Mouse (Mus musculus): ENCODE data around the gene Wdfy3.
A peak's percentile ranks its signal among the peaks of the same experiment; 100 is the strongest.
"Not testable (repeated sequence)": the region's sequence is repeated elsewhere in the genome, so short reads cannot be mapped to it uniquely, and the experiment has no call there.

The Wdfy3 gene

GRCm38 (mm10) chr5:101891694-101892416, 177.9 kb downstream of the Wdfy3 start:
- DNase-seq (ENCODE audit: low spot score in 2 of 2): no peak

DNA sequence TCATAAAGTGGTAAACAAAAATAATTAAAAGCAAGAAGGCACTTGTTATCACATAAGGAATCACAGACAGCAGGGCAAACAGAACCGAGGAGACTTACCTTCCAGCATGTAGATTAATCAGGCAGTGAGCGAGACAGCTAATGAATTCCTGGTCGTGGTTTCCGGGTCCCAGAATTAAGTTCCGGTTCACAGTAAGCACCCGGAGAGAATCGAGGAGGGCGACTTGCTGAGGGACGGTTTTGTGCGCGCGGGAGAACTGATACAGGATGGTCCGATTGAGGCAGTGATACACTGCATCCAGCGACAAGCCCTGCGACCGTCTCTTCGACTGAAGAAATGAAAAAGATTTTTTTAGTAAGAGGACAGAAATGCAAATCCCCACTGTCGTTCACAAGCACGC, 181.7 kb downstream of the Wdfy3 start:
- DNase-seq (ENCODE audit: low spot score in 2 of 2): no peak

- no peak for DNase-seq (ENCODE audit: low spot score in 2 of 2)
These were observed 184.7 kb downstream of the Wdfy3 start for GRCm38 (mm10) chr5:101885039-101885438.

DNA sequence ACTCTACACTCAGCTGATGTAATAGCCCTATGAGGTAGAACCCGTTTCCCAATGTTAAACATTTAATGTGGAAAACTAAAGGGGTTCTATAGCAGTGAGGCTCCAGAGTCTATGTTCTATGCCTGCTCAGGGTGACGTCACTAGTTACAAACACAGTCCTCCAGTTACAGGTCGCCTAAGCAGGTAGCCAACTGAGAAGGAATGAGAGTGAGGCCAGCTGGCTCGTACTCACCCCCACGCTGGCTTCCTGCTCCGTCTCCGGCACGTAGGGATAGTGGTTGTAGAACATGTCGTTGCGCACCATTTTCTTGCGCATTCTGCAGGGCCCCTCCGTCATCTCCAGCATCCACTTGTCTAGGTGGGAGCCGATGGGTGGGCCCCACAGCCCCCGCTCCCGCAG, 187.5 kb downstream of the Wdfy3 start:
- DNase-seq (ENCODE audit: low spot score in 2 of 2): no peak

DNA sequence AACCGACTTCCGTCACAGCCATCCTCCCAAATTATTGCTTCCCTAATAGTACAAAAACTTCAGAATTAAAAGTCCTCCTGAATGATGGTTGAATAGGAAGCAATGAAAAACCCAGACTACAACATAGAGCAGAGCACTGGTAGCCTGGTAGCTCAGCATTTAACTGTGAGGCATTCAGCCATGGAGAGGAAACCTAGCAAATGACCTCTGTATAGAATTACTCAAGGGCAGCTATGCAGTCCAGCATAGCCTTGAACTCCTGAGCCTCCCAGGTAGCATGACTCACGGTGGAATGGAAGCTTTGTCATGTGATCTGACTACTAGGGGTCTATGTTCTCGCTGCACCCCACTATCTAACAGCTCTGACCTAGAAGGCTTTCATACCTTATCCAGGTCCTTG, 189.8 kb downstream of the Wdfy3 start:
- no peak for DNase-seq (ENCODE audit: low spot score in 2 of 2)

GRCm38 (mm10) chr5:101878403-101878802, 191.3 kb downstream of the Wdfy3 start:
- peak in 1 of 2 experiments; percentile 17 for DNase-seq (ENCODE audit: low spot score in 2 of 2)

GRCm38 (mm10) chr5:101876185-101876584, 193.5 kb downstream of the Wdfy3 start:
- DNase-seq (ENCODE audit: low spot score in 2 of 2): no peak

GRCm38 (mm10) chr5:101866722-101867121, 203.0 kb downstream of the Wdfy3 start:
- no peak for DNase-seq (ENCODE audit: low spot score in 2 of 2)

GRCm38 (mm10) chr5:101863946-101864345, 205.8 kb downstream of the Wdfy3 start:
- DNase-seq (ENCODE audit: low spot score in 2 of 2): no peak

- no peak for DNase-seq (ENCODE audit: low spot score in 2 of 2)
These were observed 207.1 kb downstream of the Wdfy3 start for GRCm38 (mm10) chr5:101862651-101863050.

- DNase-seq (ENCODE audit: low spot score in 2 of 2): no peak
These were observed 207.7 kb downstream of the Wdfy3 start for GRCm38 (mm10) chr5:101861786-101862571.

- no peak for DNase-seq (ENCODE audit: low spot score in 2 of 2)
These were observed 210.8 kb downstream of the Wdfy3 start for GRCm38 (mm10) chr5:101858891-101859436.

DNA sequence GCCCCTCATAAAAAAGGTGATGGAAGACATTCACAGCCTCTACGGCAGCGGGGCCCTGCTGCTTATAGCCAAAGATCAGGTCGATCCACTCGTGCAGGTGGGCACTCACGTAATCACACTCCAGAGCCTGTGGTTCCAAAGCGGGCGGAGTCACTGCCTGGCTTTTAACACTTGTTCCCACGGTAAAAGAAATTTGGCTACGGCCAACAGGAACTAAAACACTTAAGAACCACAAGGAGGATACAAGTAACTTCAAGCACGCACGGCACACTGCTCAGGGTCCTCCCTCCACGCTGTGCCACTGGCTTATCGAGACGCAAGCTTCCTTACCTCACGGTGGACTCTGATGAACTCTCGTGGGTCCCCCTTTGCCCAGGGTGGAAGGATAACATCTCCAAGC, 214.2 kb downstream of the Wdfy3 start:
- DNase-seq (ENCODE audit: low spot score in 2 of 2): no peak

DNA sequence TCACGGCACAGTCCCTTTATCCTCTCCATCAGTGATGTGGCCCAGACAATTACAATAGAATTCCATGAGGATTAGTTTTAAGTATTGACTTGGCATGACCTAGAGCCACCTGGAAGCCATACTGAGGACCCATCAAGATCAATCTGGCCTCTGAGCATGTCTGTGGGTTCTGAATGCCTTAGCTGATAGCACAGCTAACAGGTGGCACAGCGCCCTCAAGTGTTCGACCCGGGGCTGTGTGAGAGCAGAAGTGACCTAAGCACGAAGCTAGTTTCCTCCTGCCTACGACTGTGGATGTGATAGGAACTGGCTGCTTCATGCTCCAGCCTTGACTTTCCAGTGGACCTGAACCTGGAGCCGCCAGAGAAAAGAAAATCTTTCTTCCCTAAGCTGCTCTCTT, 215.1 kb downstream of the Wdfy3 start:
- DNase-seq (ENCODE audit: low spot score in 2 of 2): no peak

GRCm38 (mm10) chr5:101854100-101854499, 215.6 kb downstream of the Wdfy3 start:
- no peak for DNase-seq (ENCODE audit: low spot score in 2 of 2)

- DNase-seq (ENCODE audit: low spot score in 2 of 2): no peak
These were observed 217.5 kb downstream of the Wdfy3 start for GRCm38 (mm10) chr5:101852116-101852680.

DNA sequence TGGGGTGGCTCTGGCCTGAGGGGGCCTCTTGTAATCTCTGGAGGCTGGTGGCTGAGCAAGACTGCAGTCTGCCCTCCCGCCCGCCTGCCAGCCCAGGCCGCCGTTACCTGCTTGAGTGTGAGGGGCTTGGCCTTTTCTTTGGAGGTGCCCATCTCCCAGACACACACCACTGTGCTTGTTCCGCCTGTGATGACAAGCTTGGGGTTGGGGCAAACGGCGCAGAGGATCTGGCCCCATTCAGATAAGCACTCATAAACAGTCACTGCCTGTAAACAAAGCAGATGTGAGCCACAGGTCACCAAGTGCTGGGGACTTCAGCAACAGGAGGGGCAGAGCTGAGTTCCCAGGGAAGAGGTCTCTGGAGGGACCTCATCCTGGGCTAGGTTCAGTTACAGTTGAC, 218.6 kb downstream of the Wdfy3 start:
- DNase-seq (ENCODE audit: low spot score in 2 of 2): no peak

- DNase-seq (ENCODE audit: low spot score in 2 of 2): no peak
These were observed 222.0 kb downstream of the Wdfy3 start for GRCm38 (mm10) chr5:101847762-101848161.

- no peak for DNase-seq (ENCODE audit: low spot score in 2 of 2)
These were observed 222.4 kb downstream of the Wdfy3 start for GRCm38 (mm10) chr5:101847323-101847722.

- DNase-seq (ENCODE audit: low spot score in 2 of 2): no peak
These were observed 223.8 kb downstream of the Wdfy3 start for GRCm38 (mm10) chr5:101845930-101846329.

DNA sequence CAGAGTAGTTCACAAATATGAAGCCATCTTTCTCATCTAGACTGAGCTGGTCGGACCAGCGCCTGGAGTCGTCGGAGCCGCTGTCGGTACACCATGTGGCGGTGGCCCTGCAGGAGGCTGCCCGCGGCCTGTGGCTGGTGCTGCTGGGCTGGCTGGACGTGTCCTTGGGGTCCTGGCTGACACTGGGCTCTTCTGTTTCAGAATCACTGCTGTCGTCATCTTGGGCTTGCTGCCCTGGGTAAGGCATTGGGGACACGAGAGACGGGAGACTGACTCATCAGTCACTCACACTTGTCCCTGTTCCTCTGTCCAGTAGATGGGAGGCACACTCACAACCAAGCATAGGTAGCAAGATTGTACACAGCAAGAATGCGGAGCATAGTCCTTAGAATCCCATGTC, 224.7 kb downstream of the Wdfy3 start:
- DNase-seq (ENCODE audit: low spot score in 2 of 2): no peak

DNA sequence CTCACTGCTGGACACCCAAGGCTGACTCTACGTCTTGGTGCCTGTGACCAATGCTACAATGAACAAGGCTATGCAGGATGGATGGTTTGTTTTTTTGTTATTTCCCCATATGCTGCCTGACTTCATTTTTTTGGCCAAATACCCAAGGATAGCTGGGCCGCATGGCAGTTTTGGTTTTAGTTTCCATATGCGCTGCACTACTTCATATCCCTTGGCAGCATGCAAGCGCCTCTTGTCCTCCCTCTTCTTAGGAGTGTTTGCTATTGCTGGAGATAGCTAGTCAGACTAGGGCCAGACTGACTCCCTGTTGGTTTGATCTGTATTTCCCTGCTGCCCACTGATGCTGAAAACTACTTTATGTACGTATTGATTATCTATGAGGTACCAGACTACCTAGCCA, 229.2 kb downstream of the Wdfy3 start:
- DNase-seq (ENCODE audit: low spot score in 2 of 2): no peak

DNA sequence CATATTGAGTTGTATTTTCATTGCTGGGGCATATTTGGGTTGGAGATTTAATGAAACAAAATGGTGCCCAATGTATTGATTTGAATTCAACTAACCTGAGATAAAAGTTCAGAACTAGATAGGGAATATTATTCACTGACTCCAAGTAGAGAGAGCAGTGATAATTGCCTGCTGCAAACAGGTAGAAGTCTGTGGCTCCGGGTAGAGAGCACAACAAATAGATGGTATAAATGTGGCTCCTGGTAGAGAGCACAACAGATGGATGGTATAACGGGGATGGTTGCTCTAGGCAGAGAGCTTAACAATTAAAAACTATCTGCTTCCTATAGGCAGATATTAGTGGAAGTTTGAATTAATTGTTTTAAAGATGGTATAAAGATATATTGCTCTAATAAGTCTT, 232.1 kb downstream of the Wdfy3 start:
- not testable (repeated sequence) for DNase-seq (ENCODE audit: low spot score in 2 of 2)
